Mouse (Mus musculus): ENCODE data around the gene Sf3b1. TPM values are rescaled to one million over a fixed set of nuclear protein-coding genes. Genes with fewer than 3 reads are reported as not detected.

The Sf3b1 gene
- polyA plus RNA-seq, 1 experiment: 1.5 TPM

- no peaks in the 10 kb centered on the region for H3K27me3 ChIP-seq (ENCODE audit: control insufficient read depth)
- H3K36me3 ChIP-seq (ENCODE audit: control insufficient read depth): peaks cover 98% of the 10 kb centered on the region
- TF ChIP-seq GATA1 (IDR thresholded peaks at IDR 0.05; ENCODE audit: low read length) (no peak), TAL1 (IDR thresholded peaks at IDR 0.05; ENCODE audit: low read length) (no peak)
- no peaks in the 10 kb centered on the region for H3K9me3 ChIP-seq (ENCODE audit: control insufficient read depth, low read length)
- no peak overlapping the region for H3K4me3 ChIP-seq (replicated peaks)
- H3K4me1 ChIP-seq (ENCODE audit: control insufficient read depth): no peaks in the 10 kb centered on the region
These were observed 33.7 kb downstream of the Sf3b1 start for GRCm38 (mm10) chr1:54993581-54993980.

- no peaks in the 10 kb centered on the region for H3K27me3 ChIP-seq (ENCODE audit: control insufficient read depth)
- H3K4me1 ChIP-seq (ENCODE audit: control insufficient read depth): no peaks in the 10 kb centered on the region
- H3K9me3 ChIP-seq (ENCODE audit: control insufficient read depth, low read length): no peaks in the 10 kb centered on the region
- TF ChIP-seq GATA1 (IDR thresholded peaks at IDR 0.05; ENCODE audit: low read length): no peak
- TF ChIP-seq TAL1 (IDR thresholded peaks at IDR 0.05; ENCODE audit: low read length): no peak
- H3K36me3 ChIP-seq (ENCODE audit: control insufficient read depth): peaks cover 77% of the 10 kb centered on the region
- H3K4me3 ChIP-seq (replicated peaks): no peak overlapping the region
These were observed 41.0 kb downstream of the Sf3b1 start for GRCm38 (mm10) chr1:54986248-54986647.

- TF ChIP-seq TAL1 (IDR thresholded peaks at IDR 0.05; ENCODE audit: low read length): no peak
- no peak for TF ChIP-seq GATA1 (IDR thresholded peaks at IDR 0.05; ENCODE audit: low read length)
- no peak overlapping the region for H3K4me3 ChIP-seq (replicated peaks)
- no peaks in the 10 kb centered on the region for H3K27me3 ChIP-seq (ENCODE audit: control insufficient read depth)
- no peaks in the 10 kb centered on the region for H3K9me3 ChIP-seq (ENCODE audit: control insufficient read depth, low read length)
- peaks cover 73% of the 10 kb centered on the region for H3K36me3 ChIP-seq (ENCODE audit: control insufficient read depth)
- H3K4me1 ChIP-seq (ENCODE audit: control insufficient read depth): no peaks in the 10 kb centered on the region
These were observed 41.5 kb downstream of the Sf3b1 start for GRCm38 (mm10) chr1:54985831-54986230.

DNA sequence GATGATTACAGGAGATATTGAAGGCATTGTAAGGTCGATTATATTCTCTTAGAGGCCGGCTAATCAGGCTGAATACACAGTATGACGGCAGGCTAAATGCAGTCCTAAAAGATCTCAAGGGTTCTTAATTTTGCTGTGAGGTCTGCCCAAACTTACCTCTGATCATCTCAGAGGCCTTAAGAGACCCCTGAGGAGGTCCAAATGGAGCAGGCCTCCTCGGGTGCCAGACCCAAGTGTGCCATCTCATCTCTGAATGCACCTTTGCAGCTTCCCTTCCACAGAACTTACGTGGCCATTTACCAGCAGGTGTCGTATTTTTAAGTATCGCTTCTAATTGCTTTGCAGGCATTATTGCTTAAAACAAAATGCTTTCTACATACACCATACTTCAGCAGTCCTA, 43.1 kb downstream of the Sf3b1 start:
- Histone ChIP-seq H3K4me1 (ENCODE audit: control insufficient read depth) (no peaks in the 10 kb centered on the region), H3K9me3 (ENCODE audit: control insufficient read depth, low read length) (no peaks in the 10 kb centered on the region), H3K27me3 (ENCODE audit: control insufficient read depth) (no peaks in the 10 kb centered on the region), H3K4me3 (replicated peaks) (no peak overlapping the region), H3K36me3 (ENCODE audit: control insufficient read depth) (peaks cover 57% of the 10 kb centered on the region)
- TF ChIP-seq TAL1 (IDR thresholded peaks at IDR 0.05; ENCODE audit: low read length): no peak
- TF ChIP-seq GATA1 (IDR thresholded peaks at IDR 0.05; ENCODE audit: low read length): no peak

- H3K36me3 ChIP-seq (ENCODE audit: control insufficient read depth): peaks cover 52% of the 10 kb centered on the region
- H3K9me3 ChIP-seq (ENCODE audit: control insufficient read depth, low read length): no peaks in the 10 kb centered on the region
- H3K4me1 ChIP-seq (ENCODE audit: control insufficient read depth): no peaks in the 10 kb centered on the region
- H3K27me3 ChIP-seq (ENCODE audit: control insufficient read depth): no peaks in the 10 kb centered on the region
- no peak overlapping the region for H3K4me3 ChIP-seq (replicated peaks)
- TF ChIP-seq TAL1 (IDR thresholded peaks at IDR 0.05; ENCODE audit: low read length) (no peak), GATA1 (IDR thresholded peaks at IDR 0.05; ENCODE audit: low read length) (no peak)
These were observed 43.9 kb downstream of the Sf3b1 start for GRCm38 (mm10) chr1:54983339-54983738.

GRCm38 (mm10) chr1:54982636-54983035, 44.6 kb downstream of the Sf3b1 start:
- TF ChIP-seq TAL1 (IDR thresholded peaks at IDR 0.05; ENCODE audit: low read length): no peak
- TF ChIP-seq GATA1 (IDR thresholded peaks at IDR 0.05; ENCODE audit: low read length): no peak
- no peaks in the 10 kb centered on the region for H3K4me1 ChIP-seq (ENCODE audit: control insufficient read depth)
- H3K27me3 ChIP-seq (ENCODE audit: control insufficient read depth): no peaks in the 10 kb centered on the region
- peaks cover 45% of the 10 kb centered on the region for H3K36me3 ChIP-seq (ENCODE audit: control insufficient read depth)
- H3K9me3 ChIP-seq (ENCODE audit: control insufficient read depth, low read length): no peaks in the 10 kb centered on the region
- H3K4me3 ChIP-seq (replicated peaks): no peak overlapping the region

DNA sequence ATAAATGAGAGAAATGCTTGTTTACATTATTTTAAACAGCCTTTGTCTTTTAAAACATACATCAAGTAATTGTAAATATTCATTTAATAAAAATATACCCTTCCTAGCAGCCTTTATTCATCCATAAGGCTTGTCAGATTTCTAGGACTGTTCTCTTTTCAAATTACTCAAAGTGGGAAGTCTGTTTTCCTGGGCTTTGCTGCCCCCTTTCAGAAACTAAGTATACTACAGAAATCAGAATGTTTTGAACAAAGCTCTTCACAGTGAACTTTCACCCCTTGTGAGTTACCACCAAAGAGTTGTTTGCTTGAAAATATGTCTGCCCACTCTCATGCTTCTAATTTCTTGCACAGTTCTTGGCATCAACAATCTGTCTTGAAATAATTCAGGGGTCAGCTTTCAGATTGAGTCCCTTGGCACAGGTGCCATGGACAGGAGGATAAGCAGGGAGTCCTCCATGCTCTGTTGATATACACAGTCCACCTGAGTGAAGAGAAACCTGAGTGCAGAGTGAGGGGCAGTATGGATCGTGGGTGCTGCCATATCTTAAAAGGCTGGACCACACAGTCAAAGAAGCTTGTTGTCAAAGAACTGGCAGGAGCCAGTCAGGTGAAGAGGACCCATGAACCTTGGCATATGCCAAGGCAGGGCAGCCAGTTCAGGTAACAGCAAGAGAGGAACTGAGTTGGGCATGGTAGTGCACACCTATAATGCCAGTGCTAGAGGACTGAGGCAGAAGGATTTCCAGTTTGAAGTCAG, 47.9 kb downstream of the Sf3b1 start:
- no peaks in the 10 kb centered on the region for H3K27me3 ChIP-seq (ENCODE audit: control insufficient read depth)
- H3K9me3 ChIP-seq (ENCODE audit: control insufficient read depth, low read length): no peaks in the 10 kb centered on the region
- peaks cover 14% of the 10 kb centered on the region for H3K36me3 ChIP-seq (ENCODE audit: control insufficient read depth)
- no peak overlapping the region for H3K4me3 ChIP-seq (replicated peaks)
- TF ChIP-seq GATA1 (IDR thresholded peaks at IDR 0.05; ENCODE audit: low read length) (no peak), TAL1 (IDR thresholded peaks at IDR 0.05; ENCODE audit: low read length) (no peak)
- H3K4me1 ChIP-seq (ENCODE audit: control insufficient read depth): no peaks in the 10 kb centered on the region

DNA sequence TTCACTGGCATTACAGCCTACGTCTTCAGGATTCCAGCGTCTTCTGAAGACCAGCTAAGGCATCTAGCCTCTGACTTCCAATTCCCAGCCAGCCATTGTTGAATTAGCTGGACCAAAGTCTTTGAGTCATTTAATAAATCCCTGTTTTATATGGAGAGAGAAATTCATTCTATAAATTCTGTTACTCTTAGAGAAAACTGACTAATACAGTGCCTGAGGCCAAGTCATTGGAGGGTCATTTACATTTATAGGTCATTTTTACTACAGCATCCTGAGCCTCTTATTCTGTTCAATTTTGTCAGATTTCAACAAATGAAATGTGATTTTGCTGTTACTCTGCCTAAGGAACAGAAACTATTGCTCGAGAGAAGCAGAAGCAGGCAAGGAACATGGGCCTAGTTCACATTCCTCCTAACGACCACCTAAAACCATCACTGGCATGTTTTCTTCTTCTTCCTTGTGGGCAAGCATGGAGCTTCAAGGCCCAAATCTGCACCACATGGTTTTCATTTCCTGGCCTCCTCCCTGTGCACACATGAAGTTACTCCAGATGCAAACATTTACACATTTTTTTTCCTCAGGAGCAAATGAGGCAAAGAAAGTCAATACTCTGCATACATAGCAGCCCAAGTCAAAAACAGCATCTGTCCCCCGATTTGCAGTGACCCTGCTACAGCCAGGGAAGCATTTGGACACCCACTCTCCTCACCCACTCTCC, 55.4 kb downstream of the Sf3b1 start:
- H3K4me1 ChIP-seq (ENCODE audit: control insufficient read depth): peaks cover 5% of the 10 kb centered on the region
- no peaks in the 10 kb centered on the region for H3K27me3 ChIP-seq (ENCODE audit: control insufficient read depth)
- H3K4me3 ChIP-seq (replicated peaks): no peak overlapping the region
- no peaks in the 10 kb centered on the region for H3K9me3 ChIP-seq (ENCODE audit: control insufficient read depth, low read length)
- no peaks in the 10 kb centered on the region for H3K36me3 ChIP-seq (ENCODE audit: control insufficient read depth)
- no peak for TF ChIP-seq GATA1 (IDR thresholded peaks at IDR 0.05; ENCODE audit: low read length)
- TF ChIP-seq TAL1 (IDR thresholded peaks at IDR 0.05; ENCODE audit: low read length): no peak

DNA sequence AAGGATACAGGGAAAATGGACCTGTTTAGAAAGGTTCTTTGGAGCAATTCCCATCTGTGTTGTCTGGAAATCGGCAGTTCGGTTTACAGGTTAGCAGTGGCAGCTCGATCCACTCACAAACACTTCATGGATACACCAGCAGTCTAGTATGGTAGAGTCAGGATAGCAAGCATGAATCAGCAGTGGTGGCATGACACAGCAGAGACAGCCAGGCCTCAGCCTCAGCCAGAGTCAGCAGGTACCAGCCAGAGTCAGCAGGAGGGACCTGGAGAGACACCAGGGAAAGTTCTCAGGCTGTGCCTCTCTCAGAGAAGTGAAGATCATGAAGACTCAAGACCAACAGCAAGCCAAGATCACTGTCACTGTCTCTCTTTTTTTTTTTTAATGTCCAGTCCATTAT, 60.4 kb downstream of the Sf3b1 start:
- H3K4me1 ChIP-seq (ENCODE audit: control insufficient read depth): peaks cover 15% of the 10 kb centered on the region
- TF ChIP-seq GATA1 (IDR thresholded peaks at IDR 0.05; ENCODE audit: low read length): no peak
- TF ChIP-seq TAL1 (IDR thresholded peaks at IDR 0.05; ENCODE audit: low read length): no peak
- no peaks in the 10 kb centered on the region for H3K27me3 ChIP-seq (ENCODE audit: control insufficient read depth)
- no peaks in the 10 kb centered on the region for H3K36me3 ChIP-seq (ENCODE audit: control insufficient read depth)
- H3K9me3 ChIP-seq (ENCODE audit: control insufficient read depth, low read length): no peaks in the 10 kb centered on the region
- H3K4me3 ChIP-seq (replicated peaks): peak overlapping the region; percentile 16
